ENCODE assay signal across 13 mouse cellular contexts in the genomic region with DNA sequence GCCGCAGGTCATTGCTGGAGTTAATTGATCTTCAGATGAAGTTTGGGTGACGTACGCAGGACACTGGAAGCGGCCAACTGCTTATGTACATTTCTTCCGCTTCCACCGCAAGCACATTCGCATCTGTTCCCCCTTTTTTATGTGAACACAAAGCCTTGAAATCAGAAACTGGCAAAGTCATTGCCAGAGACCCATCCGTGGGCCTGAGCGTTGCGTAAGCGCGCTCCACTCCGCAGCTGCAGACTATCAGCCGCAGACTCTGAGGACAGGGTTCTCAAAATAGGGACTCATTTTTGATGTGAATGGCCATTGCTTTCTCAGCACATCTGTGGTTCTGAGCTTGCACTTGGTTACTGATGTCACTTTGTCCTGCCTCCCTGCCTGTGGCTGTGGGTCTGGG. TPM values are rescaled to one million over a fixed set of nuclear protein-coding genes. Genes with fewer than 3 reads are reported as not detected.
DNase-seq lines count a peak whose midpoint lies in the region; ATAC-seq lines count a peak whose summit lies in the region.
"Had no signal": no experiment of that assay in that cellular context is flagged by ENCODE, and none has a peak within 500 bp of the region (broad histone marks: within the 10 kb centered on the region; RNA-seq: fewer than 3 reads in every experiment).

No protein-coding gene starts in this region.

- DNase-seq in frontal cortex, postnatal 10 days (ENCODE audit: low spot score in 2 of 2), result no peak
- peak; percentile 27 to 56 for DNase-seq in left cerebral cortex, adult 9 months (ENCODE audit: low spot score in 2 of 2)
- no peak for DNase-seq in left cerebral cortex, postnatal 36 days (ENCODE audit: low spot score in 2 of 2)
- DNase-seq in lung, postnatal 36 days, result peak; percentile 51
- no peak for DNase-seq in adrenal gland, postnatal 4 days (ENCODE audit: low spot score in 2 of 2)
- no peak for DNase-seq in spleen, postnatal 10 days (ENCODE audit: low spot score in 2 of 2)
- DNase-seq: adrenal gland, postnatal 25 days; cerebellum, adult 2 months; embryo, embryonic 11 days; thymus, adult 2 months had no signal

- ATAC-seq in frontal cortex, adult (ENCODE audit: low TSS enrichment), result peak; percentile 31
- ATAC-seq in granulocyte monocyte progenitor cell, adult 5-6 weeks (replicated peaks; ENCODE audit: poor library complexity, severe bottlenecking), result peak; percentile 93
- ATAC-seq: midbrain, embryonic 13.5 days had no signal

- intact Hi-C loops in left cerebral cortex, postnatal 36 days (cut with DNase I), result no loop called here

RNA-seq across cellular contexts. Expression of a gene that starts 28.6 kb away (rescaled TPM):
- 10 to 100 TPM; 20.2 to 25.2 TPM for total RNA-seq in left cerebral cortex, postnatal 36 days (2021)
- 7.8 and 7.9 TPM in 2 replicates for total RNA-seq in granulocyte monocyte progenitor cell, adult 5-6 weeks (2014; fragmentation: Nextera tagmentation)
- total RNA-seq in granulocyte monocyte progenitor cell, adult 5-6 weeks (2017), result 6.9 and 9.1 TPM in 2 replicates
- 1 to 10 TPM; 3.4 to 6.7 TPM for total RNA-seq in adrenal gland, postnatal 4 days (2021)

RNA-seq across cellular contexts. Expression of a gene that starts 45.1 kb away (rescaled TPM):
- total RNA-seq in left cerebral cortex, postnatal 36 days (2021), result 10 to 100 TPM; 45.4 to 55.7 TPM
- total RNA-seq in granulocyte monocyte progenitor cell, adult 5-6 weeks (2014; fragmentation: Nextera tagmentation), result 263 and 303 TPM in 2 replicates
- 597 and 629 TPM in 2 replicates for total RNA-seq in granulocyte monocyte progenitor cell, adult 5-6 weeks (2017)
- 100 to 1,000 TPM; 122 to 142 TPM for total RNA-seq in adrenal gland, postnatal 4 days (2021)

Comparison
In these comparisons a context has a peak if more than half of its experiments do, and no peak if none do; other contexts are left out.
1. DNase-seq: peak in left cerebral cortex, adult 9 months (2 of 2) and lung, postnatal 36 days (single experiment); none in frontal cortex, postnatal 10 days (0 of 2), left cerebral cortex, postnatal 36 days (0 of 2), adrenal gland, postnatal 4 days (0 of 2) and spleen, postnatal 10 days (0 of 2).